Mouse (Mus musculus): Measurements from ENCODE around the gene Pepd.
"Not testable (repeated sequence)": the region's sequence is repeated elsewhere in the genome, so short reads cannot be mapped to it uniquely, and the experiment has no call there.

Pepd gene

DNA sequence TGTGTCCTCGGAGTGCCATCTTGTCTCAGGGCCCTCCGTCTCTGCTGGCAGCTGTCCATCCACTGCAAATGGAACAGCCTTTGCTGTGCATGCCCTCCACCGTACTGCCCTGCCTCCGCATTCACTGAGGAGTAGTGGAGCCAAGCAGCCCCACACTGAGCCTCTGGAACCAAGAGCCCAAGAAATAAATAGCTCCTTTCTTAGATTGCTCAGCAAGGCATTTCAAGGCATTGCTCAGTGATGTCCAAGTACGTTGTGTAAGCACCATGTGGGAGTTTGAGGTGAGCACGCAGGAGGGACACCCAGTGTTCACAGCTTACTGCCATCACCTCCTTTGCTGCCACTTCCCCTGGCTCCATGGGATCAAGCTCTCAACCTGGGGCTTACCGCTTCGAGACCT lies 20.5 kb downstream of the Pepd start:
- no peak for DNase-seq (ENCODE audit: low spot score in 2 of 2)

DNA sequence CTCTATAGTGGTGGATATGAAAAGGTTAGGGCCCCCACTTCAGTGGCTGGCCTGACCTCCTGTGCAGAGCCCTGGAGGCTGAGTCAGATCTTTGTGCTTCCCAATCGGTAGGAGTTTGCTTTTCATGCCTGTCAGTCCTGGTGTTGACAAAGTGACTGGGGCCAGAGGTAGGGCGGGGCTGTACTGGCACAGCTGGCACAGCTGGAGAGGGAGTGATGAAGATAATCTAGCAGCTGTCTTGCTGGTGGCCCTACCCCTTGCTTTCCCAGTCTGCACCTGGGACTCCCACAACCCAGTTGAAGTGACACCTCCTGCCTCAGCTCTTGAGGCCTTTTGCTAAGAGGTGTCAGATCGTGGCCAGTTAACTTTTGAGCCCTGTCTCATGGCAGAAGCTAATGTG lies 21.0 kb downstream of the Pepd start:
- no peak for DNase-seq (ENCODE audit: low spot score in 2 of 2)

DNA sequence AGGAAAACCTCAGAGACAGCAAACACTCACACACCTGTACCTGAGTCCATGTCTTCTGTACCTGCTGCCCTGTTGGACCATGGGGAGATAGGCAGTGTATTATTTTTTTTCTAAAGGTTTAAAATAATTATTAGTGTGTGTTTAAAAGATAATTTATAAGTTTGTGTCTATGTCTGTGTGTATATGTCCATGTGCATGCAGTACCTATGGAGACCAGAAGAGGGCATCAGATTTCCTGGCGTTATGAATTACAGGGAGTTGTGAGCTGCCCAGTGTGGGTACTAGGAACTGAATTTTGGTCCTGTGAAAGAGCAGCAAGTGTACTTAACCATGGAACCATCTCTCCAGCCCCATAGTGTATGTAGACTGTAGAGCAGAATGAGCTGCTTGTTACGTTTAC lies 24.2 kb downstream of the Pepd start:
- no peak for DNase-seq (ENCODE audit: low spot score in 2 of 2)

DNA sequence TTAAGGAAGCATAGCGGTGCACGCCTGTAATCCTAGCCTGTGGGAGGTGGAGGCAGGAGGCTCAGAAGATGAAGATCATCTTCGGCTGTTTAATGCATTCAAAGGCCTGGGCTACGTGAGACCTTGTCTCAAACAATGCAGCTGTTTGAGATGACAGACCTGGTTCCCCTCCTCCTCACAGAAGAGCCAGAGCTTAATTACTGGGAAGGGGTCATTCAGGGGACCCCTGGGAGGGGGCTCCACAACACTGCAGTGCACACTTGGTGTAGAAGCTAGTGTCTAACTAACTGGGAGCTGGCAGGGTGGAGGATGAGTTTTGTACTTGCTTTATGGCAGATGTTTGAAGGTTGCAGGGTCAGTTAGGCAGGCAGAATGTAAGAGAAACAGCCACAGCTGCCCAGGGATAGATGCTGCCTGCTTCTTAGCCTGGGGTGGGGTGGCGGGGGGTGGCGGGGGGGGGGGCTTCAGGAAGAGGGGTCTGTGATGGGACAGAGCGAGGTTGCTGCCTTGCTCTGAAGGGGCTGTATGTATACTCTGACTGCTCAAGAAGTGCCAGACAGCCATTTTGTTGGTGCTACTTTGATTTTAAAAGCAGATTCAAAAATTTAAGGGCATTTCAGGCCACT lies 26.6 kb downstream of the Pepd start:
- no peak for DNase-seq (ENCODE audit: low spot score in 2 of 2)

DNA sequence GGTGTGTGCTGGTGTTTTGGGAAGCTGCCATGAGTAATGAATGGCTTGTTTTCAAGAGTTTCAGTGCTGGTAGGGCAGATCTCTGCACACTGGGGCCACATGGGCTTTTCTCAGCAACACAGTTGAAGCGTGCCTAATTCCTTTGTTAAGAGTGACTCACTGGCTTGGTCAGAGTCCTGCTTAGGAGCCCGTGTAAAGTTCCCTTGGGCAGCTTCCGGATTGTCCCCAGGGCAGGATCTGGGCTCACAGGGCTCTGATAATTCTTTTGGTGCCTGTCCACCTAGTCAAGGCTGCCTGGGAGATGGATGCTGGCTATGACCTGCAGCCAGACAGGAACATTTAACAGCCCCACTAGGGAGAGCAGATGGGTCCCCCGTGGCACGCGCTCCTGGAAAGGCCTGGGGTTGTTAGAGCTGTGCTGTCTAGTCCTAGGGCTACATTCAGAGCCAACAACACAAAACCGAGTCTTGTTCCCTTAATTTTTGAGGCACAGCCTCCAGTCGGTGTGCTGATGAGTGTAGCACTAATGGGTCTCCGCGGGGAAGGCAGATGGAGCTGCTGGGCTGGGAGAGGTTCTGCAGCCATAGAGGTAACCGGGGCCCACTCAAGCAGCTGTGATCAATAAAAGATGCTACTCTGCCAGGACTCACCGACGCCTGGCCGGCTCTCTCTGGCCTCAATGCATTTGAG lies 27.2 kb downstream of the Pepd start:
- DNase-seq (ENCODE audit: low spot score in 2 of 2) = no peak

DNA sequence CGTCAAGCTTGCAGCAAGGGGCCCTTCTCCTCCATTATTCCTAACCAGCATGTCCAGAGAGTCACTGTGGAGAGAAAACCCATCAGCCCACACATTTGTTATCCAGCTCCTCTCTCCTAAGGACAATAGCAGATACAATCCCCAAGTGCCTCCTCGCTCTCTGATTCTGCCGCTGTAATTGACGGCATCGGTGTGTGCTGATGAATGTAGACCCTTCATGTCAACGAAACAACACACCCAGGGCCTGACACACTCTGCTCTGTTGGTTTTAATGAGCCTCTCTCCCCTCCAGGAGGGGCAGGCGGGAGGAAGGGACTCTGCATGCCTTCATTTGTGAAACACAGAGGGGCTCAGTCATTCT lies 27.8 kb downstream of the Pepd start:
- DNase-seq (ENCODE audit: low spot score in 2 of 2) = no peak

DNA sequence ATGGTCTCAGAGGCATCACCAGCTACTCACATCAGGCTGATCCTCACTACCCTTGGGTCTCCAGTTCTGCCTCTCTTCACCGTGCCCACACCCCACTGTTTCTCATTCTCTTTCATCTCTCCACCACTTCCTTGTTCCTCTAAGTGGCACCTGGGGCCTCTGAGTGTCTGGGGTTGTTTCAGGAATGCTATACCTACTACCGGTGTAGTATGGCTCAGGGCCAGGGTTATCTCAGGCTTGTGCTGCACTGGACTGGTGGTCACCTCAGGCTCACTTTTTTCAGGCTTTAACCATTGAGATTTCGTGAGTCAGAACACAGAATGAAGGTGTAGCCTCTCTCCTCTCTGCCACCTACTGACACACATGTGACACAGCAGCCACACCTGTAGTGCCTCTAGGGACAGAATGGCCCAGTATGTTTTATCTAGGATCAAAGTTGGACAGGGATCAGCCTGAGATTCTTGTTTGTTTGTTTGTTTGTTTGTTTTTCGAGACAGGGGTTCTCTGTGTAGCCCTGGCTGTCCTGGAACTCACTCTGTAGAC lies 31.5 kb downstream of the Pepd start:
- DNase-seq (ENCODE audit: low spot score in 2 of 2) = peak in 1 of 2 experiments; percentile 18

DNA sequence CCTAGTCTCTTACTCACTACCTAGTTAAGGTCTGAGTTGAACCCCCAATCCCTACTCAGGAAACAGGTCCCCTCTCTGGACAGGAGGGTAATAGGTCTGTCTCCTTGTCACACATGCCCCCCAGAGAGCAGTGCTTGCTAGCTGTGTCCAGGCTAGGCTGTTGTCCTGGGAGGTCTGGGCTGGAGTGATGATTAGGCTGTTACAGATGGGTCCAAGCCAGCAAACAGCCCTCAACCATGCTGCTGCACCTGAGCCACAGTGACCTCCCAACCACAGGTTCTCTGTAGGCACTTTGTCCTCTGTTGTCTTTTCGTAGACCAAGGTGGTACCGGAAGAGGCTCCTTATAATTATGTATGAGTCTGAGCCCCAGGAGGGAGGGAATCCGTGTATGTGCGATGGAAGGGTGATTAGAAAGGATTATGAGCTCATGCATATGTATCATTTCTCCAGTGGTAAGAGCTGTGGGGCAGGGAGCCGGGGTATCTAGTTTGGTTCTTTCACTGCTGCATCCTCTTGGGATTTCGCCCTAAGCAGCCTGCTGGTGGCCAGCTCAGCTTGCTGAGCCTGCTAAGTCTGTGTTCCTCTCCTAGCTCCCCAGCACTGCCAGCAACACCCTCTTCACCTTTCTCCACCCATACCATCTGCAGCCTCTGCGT lies 34.2 kb downstream of the Pepd start:
- DNase-seq (ENCODE audit: low spot score in 2 of 2) = no peak

DNA sequence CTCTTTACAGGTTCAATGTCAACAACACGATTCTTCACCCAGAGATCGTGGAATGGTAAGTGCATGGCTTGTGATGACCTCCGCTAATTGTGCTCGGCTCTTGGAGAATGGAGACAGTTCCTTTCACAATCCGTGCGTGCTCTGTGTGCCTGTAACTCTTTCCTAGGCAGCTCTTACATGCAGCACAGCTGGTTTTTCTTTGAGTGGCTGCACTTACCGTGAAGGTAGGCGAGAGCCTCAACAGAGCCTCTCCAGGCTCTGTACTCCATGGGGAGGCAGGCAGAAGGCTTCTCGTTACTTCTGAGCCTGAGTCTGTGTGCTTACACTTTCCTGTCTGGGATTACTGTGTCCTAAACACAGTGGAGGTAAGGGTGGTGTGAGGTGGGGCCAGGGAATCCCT lies 42.4 kb downstream of the Pepd start:
- no peak for DNase-seq (ENCODE audit: low spot score in 2 of 2)

DNA sequence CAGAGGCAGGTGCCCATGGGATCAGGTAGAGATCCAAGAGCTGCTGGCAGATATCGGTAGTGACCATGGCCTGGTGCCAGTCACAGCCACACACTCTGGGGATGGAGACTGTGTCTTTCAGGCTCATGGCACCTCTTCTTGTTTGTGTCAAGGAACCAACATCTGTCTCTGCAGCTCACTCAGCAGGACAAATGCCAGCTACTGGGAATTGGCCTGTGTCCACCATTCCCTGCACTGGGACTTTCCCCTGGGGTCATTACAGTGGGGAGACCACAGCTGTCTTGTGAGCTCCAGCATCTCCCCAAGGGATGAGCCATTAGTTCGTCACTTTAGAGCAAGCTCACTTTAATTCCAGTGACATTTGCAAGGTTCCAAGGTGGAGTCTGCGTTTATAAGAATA lies 43.1 kb downstream of the Pepd start:
- DNase-seq (ENCODE audit: low spot score in 2 of 2) = no peak

DNA sequence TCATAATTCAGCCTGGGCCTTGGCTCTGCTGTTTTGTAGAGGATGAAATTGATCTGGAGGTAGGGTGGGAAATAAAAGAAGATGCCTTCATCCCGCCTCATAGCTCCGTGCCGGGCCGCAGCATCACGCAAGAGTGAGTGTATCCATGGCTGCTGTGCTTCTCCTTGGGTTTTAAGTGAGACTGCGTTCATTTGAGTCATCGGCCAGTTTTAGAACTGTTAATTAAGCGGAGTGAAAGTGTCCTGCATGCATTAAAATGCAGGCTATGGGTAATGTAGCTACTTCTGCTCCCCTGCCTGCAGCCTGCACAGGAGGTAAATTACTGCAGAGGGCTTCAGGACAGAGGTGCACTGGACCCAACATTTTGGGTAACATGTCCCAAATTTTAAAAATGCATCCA lies 45.0 kb downstream of the Pepd start:
- DNase-seq (ENCODE audit: low spot score in 2 of 2) = no peak

DNA sequence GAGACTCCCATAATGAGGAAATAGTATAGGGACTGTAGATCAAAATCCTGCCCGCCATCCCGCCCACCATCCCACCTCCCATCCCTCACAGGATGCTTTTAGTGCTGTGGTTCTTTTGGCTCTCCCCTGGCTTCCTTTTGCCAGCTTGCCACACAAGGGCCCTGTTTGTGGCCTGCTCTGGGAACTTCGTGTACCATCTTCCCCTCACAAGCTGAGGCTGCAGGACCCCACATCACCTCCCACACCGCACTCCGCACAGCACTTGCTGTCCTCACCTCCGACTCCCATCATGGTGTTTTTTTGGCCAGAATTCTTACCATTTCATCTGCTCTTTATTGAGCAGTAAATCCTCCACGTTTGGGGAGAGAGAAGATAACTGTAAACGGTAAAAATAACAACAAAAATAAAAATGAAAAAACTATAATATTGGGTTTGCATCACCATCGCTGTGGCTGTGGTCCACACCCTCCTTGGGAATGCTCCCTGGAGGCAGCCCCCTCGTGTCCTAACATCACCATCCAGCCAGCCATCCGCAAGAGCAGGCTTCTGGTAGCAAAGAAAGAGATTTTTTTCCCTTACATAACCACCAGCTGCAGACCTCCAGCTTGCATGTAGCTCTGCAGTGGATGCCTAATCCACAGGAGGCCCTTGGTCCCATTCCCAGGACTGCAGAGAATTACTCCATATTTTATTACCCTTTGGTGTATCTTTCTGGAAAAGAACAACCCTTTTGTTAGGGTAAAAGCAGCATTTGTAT lies 51.9 kb downstream of the Pepd start:
- DNase-seq (ENCODE audit: low spot score in 2 of 2) = no peak

DNA sequence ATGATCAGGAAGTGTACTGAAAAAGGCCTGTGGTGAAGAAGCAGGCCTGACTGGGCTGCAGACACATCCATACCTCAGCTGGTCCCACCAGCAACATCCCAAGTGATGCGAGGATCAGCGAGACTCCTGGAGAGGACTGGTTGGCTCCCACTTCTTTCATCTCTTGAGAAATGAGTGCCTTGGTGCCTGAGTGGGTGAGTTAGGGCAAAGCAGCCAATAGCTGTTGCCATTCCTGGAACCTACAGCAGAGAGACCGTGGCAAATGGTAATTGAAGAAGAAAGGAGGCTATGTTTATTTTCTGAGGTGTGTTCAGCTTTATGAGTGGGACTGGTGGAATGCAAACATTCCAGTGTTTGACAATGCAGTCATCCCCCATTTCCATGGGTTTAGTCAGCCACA lies 55.2 kb downstream of the Pepd start:
- no peak for DNase-seq (ENCODE audit: low spot score in 2 of 2)

DNA sequence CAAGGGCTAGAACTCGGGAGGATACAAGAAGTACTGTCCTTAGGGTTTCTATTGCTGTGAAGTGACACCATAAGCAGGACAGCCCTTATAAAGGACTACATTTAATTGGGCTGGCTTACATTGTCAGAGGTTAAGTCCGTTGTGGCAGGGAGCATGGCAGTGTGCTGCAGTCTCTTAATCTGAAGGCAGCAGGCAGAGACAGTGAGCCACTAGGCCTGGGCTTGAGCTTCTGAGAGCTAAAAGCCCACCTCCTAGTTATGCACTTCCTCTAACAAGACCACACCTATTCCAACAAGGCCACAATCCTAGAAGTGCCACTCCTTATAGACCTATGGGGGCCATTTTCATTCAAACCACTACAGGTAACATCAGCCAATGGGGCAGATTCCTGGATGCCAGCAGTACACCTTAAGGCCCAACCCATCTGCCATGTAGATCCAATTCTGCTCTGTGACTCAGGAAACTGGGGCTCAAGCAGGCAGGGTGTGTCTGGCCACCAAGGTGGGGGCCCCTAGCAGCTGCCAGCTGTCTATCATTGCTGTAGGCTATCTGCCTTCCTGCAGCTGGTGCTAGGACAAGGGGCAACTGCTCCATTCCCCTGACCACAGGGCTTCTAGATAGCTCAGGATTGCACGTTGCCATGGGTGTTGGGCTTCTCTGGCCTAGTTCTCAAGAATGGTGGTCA lies 56.7 kb downstream of the Pepd start:
- DNase-seq (ENCODE audit: low spot score in 2 of 2) = no peak

DNA sequence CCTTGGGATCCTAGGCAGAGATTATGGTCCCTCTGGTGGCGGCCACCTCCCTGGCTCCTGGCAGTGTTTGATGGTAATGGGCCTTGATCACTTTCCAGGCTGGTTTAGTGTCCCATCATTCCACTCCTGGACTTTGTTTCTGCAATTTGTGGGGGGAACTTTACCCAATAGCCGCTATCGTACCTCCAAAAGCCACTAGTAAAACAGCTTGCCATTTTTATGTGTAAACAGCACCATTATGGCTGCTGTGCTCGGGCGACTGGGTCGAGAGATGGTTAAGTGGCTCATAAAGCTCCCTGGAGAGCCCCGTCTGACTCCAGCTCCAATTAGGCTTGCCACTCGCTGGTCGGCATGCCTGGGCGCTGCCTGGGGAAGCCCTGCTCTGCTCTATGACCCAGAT lies 59.6 kb downstream of the Pepd start:
- DNase-seq (ENCODE audit: low spot score in 2 of 2) = no peak

DNA sequence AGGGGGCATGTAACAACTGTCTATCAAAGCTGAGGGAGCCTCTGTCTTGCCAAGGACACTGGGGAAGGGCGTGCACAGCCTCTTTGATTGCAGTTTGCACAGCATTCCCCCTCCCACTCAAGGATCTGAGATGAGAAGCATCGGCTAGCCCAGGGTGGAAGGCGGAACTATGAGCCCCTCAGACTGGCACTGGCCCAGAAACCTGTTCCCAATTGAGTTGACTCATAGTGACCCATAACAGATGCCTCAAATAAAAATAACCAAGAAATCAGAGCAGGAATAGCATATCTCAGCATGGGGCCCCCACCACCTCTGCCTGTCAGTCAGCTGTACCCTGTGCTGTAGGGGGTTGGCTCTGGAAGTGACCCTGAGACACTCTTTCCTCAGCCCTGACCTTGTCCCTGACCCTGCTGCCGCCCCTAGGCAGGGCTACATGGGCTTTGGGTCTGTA lies 60.8 kb downstream of the Pepd start:
- DNase-seq (ENCODE audit: low spot score in 2 of 2) = no peak

DNA sequence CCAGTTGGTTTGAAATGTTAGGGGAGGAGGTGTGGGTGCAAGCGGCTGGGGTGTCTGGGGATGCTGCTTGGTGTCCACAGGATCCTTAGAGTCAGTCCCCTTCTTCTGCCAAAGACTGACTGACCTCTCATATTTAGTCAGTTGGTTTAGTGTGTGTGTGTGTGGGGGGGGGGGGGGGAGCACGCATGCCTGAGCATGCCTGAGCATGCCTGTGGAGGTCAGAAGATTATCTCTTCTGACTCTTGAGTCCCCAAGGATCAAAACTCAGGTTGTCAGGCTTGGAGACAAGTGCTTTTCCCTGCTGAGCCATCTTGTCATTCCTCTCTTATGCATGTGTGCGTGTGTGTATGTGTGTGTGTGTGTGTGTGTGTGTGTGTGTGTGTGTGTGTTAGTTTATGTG lies 61.7 kb downstream of the Pepd start:
- no peak for DNase-seq (ENCODE audit: low spot score in 2 of 2)

DNA sequence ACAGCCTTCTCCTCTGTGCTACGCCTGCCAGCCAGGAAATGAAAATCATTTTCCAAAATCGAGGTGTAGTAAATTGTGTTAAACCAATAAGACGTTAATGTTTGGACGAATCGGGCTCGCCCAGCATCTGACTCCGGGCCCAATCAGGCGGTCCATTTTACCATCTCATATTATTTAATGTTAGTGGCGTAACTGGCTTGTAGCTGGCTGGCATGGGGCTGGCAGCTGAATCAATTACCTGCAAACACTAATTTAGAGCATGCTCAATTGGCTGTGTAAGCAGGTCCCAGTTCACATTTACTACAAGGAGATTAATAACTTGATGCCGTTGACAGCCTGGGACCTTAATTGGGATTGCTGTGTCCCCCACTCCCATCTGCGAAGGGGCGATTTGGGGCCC lies 63.7 kb downstream of the Pepd start:
- DNase-seq (ENCODE audit: low spot score in 2 of 2) = no peak

DNA sequence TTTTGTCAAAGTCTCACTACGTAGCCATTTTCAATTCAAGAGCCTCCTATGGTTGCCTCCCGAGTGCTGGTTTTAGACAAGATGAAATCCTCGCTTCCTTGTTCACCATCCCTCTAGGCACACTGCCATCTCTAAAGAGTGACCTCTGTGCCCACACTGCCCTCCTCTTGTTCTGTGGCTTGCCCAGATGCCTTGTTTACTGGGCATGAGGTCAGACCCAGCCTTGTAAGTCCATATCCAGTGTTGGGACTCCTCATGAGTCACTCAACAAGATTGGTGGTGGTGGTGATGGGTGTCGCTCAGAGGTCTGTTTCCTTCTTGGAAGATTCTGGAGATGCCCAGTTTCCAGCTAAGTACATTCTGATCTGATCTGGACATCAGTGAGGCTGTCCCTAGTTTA lies 65.2 kb downstream of the Pepd start:
- DNase-seq (ENCODE audit: low spot score in 2 of 2) = no peak

DNA sequence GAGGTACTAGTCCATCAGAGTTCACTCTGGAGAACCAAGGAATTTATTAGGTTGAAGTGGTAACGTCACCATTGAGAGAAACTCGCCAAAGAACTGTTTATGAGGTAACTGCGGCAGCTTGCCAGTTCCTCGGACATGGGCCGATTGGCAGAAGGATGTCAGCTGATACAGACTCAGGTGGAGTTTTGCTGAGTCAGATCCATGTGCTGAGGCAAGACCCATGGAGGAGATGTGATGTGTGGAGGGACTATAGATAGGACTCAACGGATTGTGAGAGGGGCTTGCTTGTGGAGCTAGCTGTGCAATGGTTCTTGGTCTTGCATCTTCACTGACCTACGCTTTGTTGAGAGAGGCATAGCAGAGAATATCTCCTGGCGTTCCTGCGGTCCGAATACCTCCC lies 69.6 kb downstream of the Pepd start:
- DNase-seq (ENCODE audit: low spot score in 2 of 2) = no peak

DNA sequence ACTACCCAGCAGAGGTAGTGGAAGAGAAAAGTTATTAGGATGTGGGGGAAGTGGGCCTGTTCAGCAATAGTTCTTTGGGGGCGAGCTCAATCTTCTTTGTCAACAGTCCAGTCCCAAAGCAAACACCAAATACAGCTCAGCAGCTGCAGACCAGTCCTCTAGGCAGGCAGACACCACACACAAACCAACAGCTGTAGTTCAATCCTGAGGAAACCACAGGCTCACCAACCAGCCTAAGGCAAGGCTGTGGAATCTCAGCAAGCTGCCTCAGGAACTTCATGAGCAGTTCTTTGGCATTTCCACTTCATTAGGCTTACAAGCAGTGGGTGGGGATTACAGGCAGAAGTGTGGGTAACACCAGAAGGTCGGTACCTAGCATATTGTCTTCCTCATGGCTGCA lies 70.2 kb downstream of the Pepd start:
- not testable (repeated sequence) for DNase-seq (ENCODE audit: low spot score in 2 of 2)

Data from thymus, postnatal 10 days (tissue).